Mouse (Mus musculus): ENCODE data around the gene Fxr2. TPM values are rescaled to one million over a fixed set of nuclear protein-coding genes. Genes with fewer than 3 reads are reported as not detected.

Fxr2 gene
- total RNA-seq (2023), result 10 to 100 TPM; 39.1 to 51.4 TPM

GRCm38 (mm10) chr11:69632284-69633089 is at the start of gene Fxr2:
TSS of gene Fxr2 (plus strand) at chr11:69632990.

DNA sequence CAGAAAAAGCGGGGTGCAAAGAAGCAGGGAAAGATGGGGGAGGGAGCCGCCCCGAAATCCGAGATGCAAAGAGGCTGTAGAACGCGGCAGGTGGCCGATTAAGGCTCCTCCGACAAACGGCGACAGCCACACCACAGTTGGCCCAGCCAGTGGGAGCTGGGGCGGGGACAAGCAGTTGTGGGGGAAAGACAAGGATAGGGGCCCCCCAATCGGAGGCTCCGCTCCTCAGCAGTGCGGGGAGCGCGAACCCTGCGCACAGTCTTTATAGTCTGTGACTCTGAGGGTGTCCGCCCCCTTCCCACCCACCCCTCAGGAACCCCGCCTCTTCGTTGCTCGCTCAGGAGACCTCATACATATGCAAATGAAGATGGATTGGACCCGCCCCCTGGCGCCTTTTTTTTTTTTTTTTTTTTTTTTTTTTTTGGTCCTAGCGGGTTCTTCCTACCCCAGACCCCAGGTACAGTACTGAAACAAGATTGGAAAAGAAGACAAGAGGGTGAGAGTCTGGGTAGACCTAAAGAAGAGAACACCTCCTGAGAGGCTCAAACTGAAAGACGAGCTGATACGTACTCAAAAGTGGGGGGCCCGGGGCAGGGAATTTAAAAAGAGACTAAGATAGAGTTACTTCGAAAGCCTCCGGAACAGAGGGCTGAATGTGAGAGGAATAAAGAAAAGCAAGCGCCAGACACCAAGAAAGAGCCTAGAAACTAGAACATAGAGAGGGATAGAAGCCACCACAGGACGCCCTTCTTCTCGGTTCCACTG is 26.9 kb upstream of the Fxr2 start, which contains the start of gene Atp1b2:
TSS of gene Atp1b2 (minus strand) at position 217 of the 765 bp plus-strand sequence.

GRCm38 (mm10) chr11:69617805-69618204 is 15.0 kb upstream of the Fxr2 start, which contains the start of gene Shbg:
TSS of gene Shbg (minus strand) at chr11:69617905.

GRCm38 (mm10) chr11:69621571-69622268 is 11.1 kb upstream of the Fxr2 start, which contains the start of gene Sat2:
TSS of gene Sat2 (plus strand) at chr11:69622024.

DNA sequence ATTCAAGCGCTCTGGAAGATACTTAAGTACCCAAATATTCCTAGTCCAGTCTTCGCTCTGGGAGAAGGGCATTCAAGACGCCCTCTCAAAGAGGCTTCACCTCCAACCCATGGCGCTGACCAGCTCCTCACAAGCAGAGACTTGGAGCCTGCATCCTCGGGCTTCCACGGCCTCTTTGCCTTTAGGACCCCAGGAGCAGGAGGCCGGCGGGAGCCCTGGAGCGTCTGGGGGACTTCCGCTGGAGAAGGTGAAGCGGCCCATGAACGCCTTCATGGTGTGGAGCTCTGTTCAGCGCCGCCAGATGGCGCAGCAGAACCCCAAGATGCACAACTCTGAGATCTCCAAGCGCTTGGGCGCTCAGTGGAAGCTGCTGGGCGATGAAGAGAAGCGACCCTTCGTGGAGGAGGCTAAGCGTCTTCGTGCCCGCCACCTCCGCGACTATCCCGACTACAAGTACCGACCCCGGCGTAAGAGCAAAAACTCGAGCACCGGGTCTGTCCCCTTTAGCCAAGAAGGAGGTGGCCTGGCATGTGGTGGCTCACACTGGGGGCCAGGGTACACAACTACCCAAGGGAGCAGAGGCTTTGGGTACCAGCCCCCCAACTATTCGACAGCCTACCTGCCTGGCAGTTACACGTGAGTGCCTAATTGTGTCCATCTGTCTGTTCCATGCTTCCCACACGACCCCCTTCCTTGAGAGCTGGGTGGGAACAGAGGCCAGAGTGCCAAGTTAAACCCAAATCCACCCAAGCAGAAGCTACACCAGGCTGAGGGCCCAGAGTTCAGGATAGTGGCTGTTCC is 22.7 kb downstream of the Fxr2 start, which contains the start of gene Sox15:
TSS of gene Sox15 (plus strand) at position 51 of the 801 bp plus-strand sequence.

GRCm38 (mm10) chr11:69662213-69662966 is 29.6 kb downstream of the Fxr2 start, which contains the start of gene Mpdu1:
TSS of gene Mpdu1 (minus strand) at chr11:69662642.

GRCm38 (mm10) chr11:69665961-69666664 is 33.3 kb downstream of the Fxr2 start, which contains the start of gene Cd68:
TSS of gene Cd68 (minus strand) at chr11:69666153.

DNA sequence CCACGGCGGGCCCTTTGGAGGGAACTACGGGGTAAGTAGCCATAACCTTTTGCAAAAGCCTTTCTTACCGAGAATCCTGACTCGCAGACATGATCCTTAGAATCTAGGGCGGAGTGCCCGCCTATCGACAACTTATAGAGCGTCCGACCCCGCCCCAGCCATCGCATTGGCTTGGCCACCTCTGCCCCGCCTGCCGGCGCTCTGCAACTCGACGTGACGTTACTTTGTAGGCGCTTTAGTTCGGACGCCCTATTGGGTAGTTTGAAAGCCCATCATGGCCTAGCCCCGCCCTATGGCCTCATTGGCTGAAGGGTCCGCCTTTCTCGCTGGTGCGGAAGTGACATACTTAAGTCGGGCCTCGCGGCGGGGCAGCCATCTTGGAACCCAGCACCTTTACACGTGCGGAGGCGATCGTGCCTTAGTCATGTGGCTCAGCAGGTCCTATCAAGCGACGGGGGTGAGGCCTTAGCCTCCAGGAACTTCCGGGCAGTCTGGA is 39.5 kb downstream of the Fxr2 start, which contains the start of gene Eif4a1:
TSS of gene Eif4a1 (minus strand) at position 213 of the 496 bp plus-strand sequence.

DNA sequence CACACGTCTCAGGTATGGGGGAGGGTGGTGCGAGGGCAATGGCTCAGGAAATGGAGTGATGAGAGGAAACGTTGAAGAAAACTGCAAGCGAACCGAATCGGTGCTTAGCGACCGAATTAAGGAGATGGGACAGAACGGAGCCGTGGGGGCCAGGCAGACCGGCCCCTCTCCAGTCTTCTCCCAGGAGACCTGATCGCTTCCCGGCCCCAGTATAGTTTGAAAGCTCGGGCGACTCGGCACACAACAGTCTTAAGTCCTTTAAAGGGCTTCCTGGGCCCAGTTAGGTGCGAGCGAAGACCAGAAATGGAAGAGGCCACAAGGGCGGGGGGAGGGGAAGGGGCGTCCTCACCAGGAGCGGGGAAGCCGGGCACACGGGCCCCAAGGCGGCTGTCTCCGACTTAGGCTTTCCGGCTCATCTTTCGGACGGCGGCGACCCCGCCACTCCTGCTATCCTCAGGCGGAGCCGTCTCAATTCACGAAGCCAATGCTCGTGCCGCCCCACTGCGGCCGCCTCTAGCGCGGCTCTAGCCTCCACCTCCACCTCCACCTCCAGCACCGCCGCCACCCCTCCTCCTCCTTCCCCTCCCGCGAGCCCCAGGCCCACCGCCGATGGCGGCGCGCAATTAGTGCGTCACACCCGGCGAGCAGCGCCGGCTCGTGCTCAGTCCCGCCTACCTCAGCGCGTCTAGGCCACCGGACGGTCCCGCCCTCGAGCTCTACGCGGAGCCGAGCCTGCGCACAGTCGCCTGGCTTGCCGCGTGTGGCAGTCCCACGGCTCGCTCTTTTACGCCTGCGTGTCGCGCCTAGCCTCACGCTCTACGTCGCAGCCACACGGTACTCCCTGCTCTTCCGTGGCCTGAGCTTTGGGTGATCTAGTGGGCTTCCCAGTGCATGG is 48.8 kb downstream of the Fxr2 start, which contains the start of gene Senp3:
TSS of gene Senp3 (minus strand) at position 771 of the 895 bp plus-strand sequence.

GRCm38 (mm10) chr11:69685526-69686148 is 52.8 kb downstream of the Fxr2 start, which contains the start of gene Tnfsf13:
TSS of gene Tnfsf13 (minus strand) at chr11:69685784.

GRCm38 (mm10) chr11:69695361-69696181 is 62.8 kb downstream of the Fxr2 start, which contains the start of the genes Tnfsf12 and Tnfsfm13:
TSS of gene Tnfsf12 (minus strand) at chr11:69695849.
TSS of gene Tnfsfm13 (minus strand) at chr11:69696098.

Other genes with a start within 250 kb of the Fxr2 start
- gene Naa38, start 237.5 kb upstream of the Fxr2 start, total RNA-seq (2023), result 10 to 100 TPM; 41.4 to 43.4 TPM
- gene Cyb5d1, start 237.4 kb upstream of the Fxr2 start, total RNA-seq (2023), result 10 to 100 TPM; 21.9 to 23.2 TPM
- 1 to 10 TPM; 2.2 to 3.3 TPM for gene Tmem88, start 234.8 kb upstream of the Fxr2 start, total RNA-seq (2023)
- 100 to 1,000 TPM; 177 to 192 TPM for gene Kdm6b, start 219.3 kb upstream of the Fxr2 start, total RNA-seq (2023)
- gene Dnah2, start 83.9 kb upstream of the Fxr2 start, total RNA-seq (2023), result 1 to 10 TPM; 2.6 to 6.5 TPM
- gene Efnb3, start 72.8 kb upstream of the Fxr2 start, total RNA-seq (2023), result under 1 TPM in 1 of 2 experiments, not detected in 1; 0.24 TPM
- gene Wrap53, start 52.7 kb upstream of the Fxr2 start, total RNA-seq (2023), result 10 to 100 TPM in 1 of 2 experiments, 1 to 10 TPM in 1; 9.1 to 11.8 TPM
- gene Trp53, start 52.6 kb upstream of the Fxr2 start, total RNA-seq (2023), result 10 to 100 TPM; 52.9 to 58.1 TPM
- 1 to 10 TPM in 1 of 2 experiments, under 1 TPM in 1; 0.90 to 4.0 TPM for gene Atp1b2, start 27.0 kb upstream of the Fxr2 start, total RNA-seq (2023)
- gene Shbg, start 15.1 kb upstream of the Fxr2 start, total RNA-seq (2023), result not detected
- not detected for gene Sat2, start 11.0 kb upstream of the Fxr2 start, total RNA-seq (2023)
- under 1 TPM in 1 of 2 experiments, not detected in 1; 0.62 TPM for gene Sox15, start 22.3 kb downstream of the Fxr2 start, total RNA-seq (2023)
- 10 to 100 TPM; 54.1 to 58.1 TPM for gene Mpdu1, start 29.7 kb downstream of the Fxr2 start, total RNA-seq (2023)
- 100 to 1,000 TPM; 111 to 170 TPM for gene Cd68, start 33.2 kb downstream of the Fxr2 start, total RNA-seq (2023)
- gene Eif4a1, start 39.4 kb downstream of the Fxr2 start, total RNA-seq (2023), result 100 to 1,000 TPM; 570 to 577 TPM
- gene Senp3, start 49.1 kb downstream of the Fxr2 start, total RNA-seq (2023), result 10 to 100 TPM; 66.6 to 83.8 TPM
- gene Tnfsf13, start 52.8 kb downstream of the Fxr2 start, total RNA-seq (2023), result 10 to 100 TPM; 12.1 to 17.1 TPM
- gene Tnfsf12, start 62.9 kb downstream of the Fxr2 start, total RNA-seq (2023), result 10 to 100 TPM in 1 of 2 experiments, 1 to 10 TPM in 1; 6.9 to 12.4 TPM
- gene Tnfsfm13, start 63.1 kb downstream of the Fxr2 start, total RNA-seq (2023), result 1 to 10 TPM; 4.5 to 7.2 TPM
- gene Polr2a, start 125.6 kb downstream of the Fxr2 start, total RNA-seq (2023), result 10 to 100 TPM; 81.5 to 86.5 TPM
- gene Slc35g3, start 129.0 kb downstream of the Fxr2 start, total RNA-seq (2023), result not detected
- 1 to 10 TPM; 2.8 to 2.9 TPM for gene Zbtb4, start 132.9 kb downstream of the Fxr2 start, total RNA-seq (2023)
- 1 to 10 TPM in 1 of 2 experiments, under 1 TPM in 1; 0.86 to 1.8 TPM for gene Chrnb1, start 163.0 kb downstream of the Fxr2 start, total RNA-seq (2023)
- gene Fgf11, start 168.9 kb downstream of the Fxr2 start, total RNA-seq (2023), result under 1 TPM in 1 of 2 experiments, not detected in 1; 0.11 TPM
- not detected for gene Tmem102, start 172.6 kb downstream of the Fxr2 start, total RNA-seq (2023)
- not detected for gene Gm39566, start 182.3 kb downstream of the Fxr2 start, total RNA-seq (2023)
- gene Spem2, start 185.5 kb downstream of the Fxr2 start, total RNA-seq (2023), result not detected
- gene Spem1, start 189.2 kb downstream of the Fxr2 start, total RNA-seq (2023), result not detected
- gene Nlgn2, start 204.8 kb downstream of the Fxr2 start, total RNA-seq (2023), result 1 to 10 TPM; 1.5 to 1.8 TPM
- 100 to 1,000 TPM in 1 of 2 experiments, 10 to 100 TPM in 1; 99.9 to 101 TPM for gene Tmem256, start 205.5 kb downstream of the Fxr2 start, total RNA-seq (2023)
- 10 to 100 TPM; 34.4 to 38.0 TPM for gene Plscr3, start 213.4 kb downstream of the Fxr2 start, total RNA-seq (2023)
- not detected for gene Tnk1, start 225.7 kb downstream of the Fxr2 start, total RNA-seq (2023)
- gene Tmem95, start 245.0 kb downstream of the Fxr2 start, total RNA-seq (2023), result not detected
- gene Kctd11, start 248.4 kb downstream of the Fxr2 start, total RNA-seq (2023), result 1 to 10 TPM; 8.4 to 8.8 TPM